Mouse (Mus musculus): ENCODE data around the gene Syce3.
"Not testable (repeated sequence)": the region's sequence is repeated elsewhere in the genome, so short reads cannot be mapped to it uniquely, and the experiment has no call there.

Gene Syce3

DNA sequence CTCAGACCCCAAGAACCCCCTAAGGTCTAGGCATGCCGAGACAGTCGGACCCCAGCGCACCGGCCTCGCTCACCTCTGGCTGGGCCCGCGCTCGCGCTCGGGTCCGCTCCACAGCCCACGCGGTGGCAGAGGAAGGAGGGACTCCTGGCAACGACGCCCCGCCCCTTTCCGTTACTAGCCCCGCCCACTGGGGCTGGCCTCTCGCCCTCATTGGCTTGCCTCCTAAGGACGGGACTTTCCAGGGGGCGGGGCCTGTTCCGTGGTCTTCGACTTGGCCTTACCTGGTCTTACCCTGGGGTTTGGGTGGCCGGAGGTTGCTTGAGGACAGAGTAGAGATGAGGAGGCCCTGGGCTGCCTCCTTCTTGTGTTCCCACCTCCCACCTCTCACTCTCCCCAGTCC is at the start of gene Syce3:
TSS of gene Syce3 (minus strand) at position 386 of the 400 bp plus-strand sequence.
- DNase-seq (ENCODE audit: low spot score), result no peak

DNA sequence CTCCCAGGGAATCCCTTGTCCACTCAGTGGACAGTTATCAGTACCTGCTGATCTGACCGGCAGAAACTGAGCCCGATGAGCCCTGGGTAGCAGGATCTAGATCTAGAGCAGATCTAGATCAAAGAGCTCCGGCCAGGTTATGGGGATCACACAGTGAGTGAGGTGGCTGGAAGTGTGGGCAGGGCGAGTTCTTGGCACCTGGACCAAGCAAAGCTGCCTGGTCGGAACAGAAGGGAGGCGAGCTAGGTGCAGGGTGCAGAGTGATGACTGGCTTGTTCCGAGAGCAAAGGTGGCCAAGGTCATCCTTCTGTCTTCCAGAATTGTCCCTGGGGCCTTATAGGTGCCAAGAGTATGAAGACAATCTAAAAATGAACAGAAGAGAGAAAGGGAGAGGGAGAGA is 49.5 kb upstream of the Syce3 start:
- no peak for DNase-seq (ENCODE audit: low spot score)

DNA sequence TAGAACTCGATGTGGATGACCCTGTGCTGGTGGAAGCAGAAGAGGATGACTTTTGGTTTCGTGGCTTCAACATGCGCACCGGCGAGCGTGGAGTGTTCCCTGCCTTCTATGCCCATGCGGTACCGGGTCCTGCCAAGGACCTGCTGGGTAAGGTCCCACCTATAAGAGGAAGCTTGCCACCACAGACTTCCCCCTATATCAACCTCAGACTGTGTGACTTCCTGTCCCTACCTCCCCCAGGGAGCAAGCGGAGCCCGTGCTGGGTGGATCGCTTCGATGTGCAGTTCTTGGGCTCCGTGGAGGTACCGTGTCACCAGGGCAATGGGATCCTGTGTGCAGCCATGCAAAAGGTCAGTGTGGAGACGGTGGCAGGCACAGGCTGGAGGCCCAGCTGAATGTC is 48.6 kb upstream of the Syce3 start:
- DNase-seq (ENCODE audit: low spot score), result no peak

DNA sequence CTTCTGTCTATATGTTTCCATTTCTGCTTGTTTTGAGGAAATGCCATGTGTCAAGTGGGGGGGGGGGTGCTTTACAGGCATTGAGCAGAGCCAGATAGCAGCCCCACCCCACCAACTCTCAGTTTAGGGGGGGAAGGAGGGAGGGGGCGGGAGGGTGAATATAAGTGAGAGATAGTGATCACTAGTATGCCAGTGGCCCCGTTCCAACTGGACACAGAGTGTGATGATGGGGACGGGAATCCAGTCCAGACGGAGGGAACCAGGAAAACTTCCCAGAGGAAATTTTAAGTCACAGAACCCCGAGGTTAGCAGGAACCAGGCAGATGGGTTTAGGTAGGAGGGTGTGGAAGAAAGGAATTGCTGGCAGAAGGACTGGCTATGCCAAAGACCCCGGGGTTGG is 45.3 kb upstream of the Syce3 start:
- no peak for DNase-seq (ENCODE audit: low spot score)

DNA sequence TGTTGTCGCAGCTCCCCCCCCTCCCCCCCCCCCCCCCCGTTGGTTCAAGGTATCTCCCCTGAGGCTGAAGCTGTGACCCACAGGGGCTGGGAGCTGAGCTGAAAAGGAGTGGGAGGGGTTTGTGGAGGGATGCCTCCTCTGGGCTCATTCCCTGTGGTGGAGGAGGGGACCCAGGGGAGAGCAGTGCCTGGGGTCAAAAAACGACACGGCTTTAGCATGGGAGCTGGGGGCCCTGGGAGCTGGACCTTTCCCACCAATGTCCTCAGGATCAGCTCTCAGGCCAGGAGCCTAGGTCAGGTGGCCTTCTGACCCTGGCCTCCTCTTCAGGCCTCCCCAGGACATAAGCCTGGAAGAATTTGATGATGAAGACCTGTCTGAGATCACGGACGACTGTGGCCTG is 44.6 kb upstream of the Syce3 start:
- no peak for DNase-seq (ENCODE audit: low spot score)

DNA sequence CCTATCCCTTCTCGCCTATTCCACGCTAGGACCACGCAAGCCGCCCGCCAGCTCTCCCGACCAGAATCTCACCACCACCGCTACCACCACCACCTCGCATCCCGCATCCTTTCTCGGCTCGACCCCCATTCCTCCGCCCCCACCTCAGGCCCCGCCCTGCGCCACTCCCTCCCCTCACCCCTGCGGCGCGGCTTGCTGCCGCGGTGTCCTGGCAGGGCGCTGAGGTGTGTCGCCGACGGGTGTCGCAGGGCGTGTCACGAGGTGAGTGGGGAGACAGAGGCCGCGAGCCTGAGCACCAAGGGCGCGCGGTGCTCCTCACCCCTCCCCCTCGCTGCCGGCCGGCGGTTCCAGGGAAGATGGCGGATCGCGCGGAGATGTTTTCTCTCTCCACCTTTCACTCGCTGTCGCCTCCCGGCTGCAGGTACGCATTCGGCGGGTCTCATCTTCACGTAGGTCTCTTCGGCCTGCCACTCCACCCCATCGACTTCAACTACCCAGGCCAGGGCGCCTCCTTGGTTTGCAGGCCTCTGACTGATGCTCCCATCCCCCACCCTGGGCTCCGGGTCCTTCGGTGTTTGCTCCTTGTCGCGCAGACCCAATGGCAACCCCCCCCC is 43.7 kb upstream of the Syce3 start, which contains the start of gene Mapk8ip2:
TSS of gene Mapk8ip2 (plus strand) at position 49 of the 614 bp plus-strand sequence.
- no peak for DNase-seq (ENCODE audit: low spot score)

DNA sequence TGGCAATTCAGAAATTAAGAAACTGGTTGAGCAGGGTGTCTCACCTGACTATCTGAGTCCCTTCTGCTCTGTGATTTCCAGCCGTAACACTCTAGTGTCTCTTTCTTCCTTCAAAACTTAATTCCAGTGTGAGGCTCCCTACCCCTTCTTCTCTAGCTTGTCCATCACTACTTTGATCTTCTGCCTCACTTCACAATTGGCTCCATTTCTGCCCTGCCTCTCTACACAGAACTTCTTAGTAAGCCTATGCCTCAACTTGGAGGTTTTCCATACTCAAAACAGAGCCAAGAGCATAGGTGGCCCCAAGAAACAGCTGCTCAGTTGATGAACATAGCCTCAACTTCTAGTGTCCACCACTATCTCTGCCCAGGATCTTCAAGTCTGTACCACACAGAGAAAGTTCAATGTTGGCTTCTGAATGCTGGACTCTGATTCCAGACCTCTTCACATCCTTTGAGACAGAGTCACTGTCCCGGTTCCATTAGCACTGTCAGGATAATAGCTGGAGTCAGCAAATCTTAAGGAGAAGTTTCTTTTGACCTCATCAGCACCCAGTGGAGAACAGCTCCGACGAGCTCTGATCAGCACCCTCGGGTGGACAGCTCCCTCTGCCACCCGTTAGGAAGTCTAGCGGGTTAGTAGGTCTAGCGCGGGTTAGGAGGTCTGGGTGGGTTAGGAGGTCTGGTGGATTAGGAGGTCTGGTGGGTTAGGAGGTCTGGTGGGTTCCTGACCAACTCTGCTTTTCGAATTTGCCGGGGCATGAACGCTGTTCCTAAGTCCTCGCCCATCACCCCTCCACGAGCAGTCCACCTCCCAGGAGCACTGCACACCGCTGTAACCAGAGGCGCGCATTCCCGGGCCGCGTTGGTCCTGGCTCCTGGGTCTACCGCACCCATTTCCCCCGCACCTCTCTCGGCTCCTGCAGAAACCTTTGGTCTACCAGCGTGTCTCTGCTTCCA is 42.9 kb upstream of the Syce3 start:
- no peak for DNase-seq (ENCODE audit: low spot score)

DNA sequence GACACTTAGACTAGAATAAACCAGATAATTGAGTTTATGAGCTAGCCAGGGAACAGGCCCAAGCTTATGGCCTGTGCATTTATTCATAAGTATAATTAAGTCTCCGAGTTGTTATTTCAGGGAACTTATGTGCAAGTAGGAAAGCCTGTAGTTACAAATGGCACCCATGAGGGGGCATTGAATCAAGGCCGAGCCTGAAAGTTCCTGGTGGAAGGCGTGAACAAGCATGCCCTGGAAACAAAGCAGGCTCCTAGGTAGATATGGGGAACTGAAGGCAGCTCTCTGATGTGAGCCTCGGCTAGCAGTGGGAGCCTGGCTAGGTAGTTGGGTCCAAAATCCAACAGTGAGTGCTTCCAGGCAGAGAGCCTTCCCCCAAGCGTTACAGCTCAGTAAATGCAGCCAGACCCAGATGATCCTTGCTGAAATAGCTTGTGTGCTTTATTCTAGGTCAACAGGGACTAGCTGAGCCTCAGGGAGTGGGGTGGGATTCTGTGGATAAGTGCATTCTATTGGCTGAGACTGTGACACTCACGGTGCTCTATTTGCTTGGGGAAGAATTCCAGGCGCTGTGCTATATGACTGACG is 32.3 kb upstream of the Syce3 start:
- DNase-seq (ENCODE audit: low spot score), result no peak

DNA sequence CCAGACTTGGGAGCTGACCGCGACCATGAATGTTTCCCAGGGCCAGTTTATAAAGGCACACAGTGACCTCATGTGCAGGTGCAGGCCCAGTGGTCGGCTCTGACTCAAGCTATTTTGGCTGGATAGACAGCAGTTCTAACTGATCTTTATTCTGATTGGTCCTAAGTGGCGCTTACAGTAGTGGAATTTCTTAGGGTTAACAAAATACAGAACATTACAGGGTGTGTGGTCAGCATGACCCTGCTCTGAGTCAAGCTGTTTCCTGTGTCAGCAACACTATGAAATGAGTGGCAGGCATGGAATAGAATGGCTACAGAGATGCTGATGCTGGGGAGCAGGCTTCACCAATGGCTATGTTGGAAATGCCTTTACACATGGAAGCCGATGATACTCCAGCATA is 25.6 kb upstream of the Syce3 start:
- no peak for DNase-seq (ENCODE audit: low spot score)

DNA sequence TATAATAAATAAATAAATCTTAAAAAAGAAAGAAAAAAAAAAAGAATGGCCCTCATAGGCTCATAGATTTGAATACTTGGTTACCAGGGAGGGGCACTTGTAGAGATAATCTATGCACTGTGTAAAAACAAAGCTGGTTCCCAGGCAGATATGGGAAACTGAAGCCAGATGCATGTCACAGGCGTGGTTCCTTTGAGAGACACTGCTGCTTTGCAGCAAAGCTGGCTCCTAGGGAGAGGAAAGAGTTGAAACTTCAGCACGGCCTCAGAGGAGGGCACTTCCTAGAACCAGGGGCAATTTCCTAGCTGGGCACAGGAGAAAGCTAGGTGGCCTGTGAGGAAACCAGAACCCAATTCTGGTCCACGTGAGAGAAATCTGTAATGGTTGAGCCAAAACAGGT is 23.8 kb upstream of the Syce3 start:
- no peak for DNase-seq (ENCODE audit: low spot score)

DNA sequence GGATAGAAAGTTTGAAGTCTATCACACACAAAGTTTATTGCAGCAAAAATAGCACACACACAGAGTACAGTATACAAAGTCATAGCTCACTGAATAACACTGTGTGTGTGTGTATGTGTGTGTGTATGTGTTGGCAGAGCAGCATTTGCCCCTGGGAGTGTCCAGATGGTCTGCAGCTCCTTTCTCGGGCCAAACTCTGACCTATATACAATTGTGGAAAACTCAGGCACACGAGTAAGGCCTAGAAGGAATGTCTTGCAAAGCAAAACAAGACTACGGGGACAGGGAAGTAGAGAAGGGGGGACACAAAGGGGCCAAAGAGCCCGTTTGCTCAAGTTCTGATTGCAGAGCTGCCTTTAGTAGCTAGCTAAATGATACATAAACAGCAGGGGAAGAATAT is 22.6 kb upstream of the Syce3 start:
- DNase-seq (ENCODE audit: low spot score), result no peak

DNA sequence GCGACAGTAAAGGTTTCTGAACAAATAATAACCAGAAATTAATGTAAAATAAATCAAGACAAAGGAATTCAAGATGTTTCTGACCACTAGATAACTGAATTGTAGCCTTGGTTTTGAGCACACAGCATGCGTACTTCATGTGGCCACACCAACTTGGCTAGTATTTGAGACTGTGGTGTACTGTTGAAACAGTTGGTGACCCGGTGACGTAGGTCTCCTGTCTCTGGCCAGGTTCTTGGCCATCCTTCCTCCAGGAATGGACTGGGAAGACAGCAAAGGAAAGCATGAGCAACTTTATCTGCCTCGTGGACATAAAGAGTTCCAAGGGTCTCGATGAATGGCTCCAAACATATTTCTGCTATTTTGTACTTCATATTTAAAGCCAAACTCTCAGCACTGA is 21.5 kb upstream of the Syce3 start:
- DNase-seq (ENCODE audit: low spot score), result no peak

DNA sequence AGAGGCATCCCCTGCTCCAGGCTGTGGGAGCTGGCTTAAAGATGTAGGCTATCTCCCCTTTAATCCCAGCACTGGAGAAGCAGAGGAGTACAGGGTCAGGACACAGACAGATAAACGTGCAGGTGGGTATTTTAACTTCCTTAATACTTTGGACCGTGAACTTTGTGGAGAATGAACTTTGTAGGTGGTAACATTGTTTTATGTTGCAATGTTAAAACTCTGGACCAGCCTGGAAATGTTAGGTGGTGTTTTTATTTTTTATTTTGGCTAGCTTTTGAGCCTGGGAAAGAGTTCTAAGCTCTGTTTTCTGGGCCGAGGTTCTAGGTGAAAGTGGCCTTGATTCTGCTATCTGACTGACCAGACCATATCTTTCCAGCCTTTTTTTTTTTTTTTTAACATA is 21.0 kb upstream of the Syce3 start:
- DNase-seq (ENCODE audit: low spot score), result no peak

DNA sequence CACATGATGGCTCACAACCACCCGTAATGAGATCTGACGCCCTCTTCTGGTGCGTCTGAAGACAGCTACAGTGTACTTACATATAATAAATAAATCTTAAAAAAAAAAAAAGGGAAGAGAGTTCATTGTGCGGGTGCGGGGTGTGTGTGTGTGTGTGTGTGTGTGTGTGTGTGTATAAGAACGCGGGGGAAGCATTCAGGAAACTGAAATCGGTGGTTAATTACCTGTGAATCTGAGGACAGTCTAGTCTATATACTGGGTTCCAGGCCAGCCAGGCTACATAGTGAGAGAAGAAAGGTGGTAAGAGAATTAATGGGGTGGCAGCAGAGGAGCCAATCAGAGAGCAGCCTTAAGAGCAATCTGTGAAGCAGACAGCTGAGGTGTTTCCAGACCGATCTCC is 20.5 kb upstream of the Syce3 start:
- DNase-seq (ENCODE audit: low spot score), result not testable (repeated sequence)

DNA sequence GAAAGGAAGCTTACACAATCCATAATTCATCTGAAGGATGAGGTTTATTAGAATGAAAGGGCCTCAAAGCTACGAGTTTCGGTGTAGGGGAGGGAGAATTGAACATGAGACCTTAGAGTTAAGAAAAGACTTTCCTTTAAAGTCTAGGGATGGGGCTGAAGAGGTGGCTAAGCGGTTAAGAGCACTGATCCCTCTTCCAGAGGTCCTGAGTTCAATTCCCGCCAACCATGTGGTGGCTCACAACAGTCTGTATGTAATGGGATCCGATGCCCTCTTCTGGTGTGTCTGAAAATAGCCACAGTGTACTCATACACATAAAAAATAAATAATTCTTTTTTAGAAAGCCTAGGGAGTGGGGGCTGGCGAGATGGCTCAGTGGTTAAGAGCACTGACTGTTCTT is 20.0 kb upstream of the Syce3 start:
- DNase-seq (ENCODE audit: low spot score), result no peak

DNA sequence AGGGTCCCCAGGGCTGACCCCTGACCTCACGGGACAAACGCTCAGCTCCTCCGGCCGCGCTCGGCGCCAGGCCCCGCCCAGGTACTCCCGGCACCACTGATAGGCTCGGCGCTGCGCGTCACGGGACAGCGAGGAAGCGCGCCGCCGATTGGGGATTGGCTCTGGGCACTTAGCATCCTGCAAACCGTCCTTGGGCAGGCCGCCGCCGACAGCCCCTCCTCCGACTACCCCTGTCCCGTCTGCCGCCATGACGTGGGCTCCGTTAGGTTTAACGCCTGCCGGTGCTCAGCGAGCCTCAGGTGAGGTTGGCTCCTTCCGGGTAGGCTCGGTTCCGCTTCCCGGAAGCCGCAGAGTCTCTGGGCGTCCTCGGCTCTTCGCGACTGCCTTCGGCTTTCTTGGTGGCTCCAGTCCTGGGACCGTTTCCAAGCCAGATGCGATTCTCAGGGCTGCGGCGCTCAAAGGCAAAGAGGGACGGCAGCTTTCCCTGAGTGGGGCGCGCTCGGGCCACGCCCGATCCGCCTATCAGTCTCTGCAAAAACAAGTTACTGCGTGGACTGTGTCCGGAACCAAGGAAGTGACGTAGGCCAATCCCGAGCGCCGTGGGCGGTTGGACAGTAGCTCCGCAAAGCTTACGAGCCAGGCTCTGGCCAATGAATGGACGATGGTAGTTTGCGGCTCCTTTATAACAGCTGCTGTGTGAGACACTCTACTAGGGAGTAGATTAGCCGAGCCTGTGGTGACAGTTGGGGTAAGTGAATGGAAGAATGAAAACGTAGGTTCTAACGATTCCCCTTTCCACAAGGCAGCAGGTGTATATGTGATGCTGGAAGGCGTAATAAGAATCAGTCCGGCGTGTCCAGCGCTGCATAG is 19.3 kb upstream of the Syce3 start, which contains the start of the genes C730034F03Rik, Gm44502 and Chkb:
TSS of gene C730034F03Rik (plus strand) at position 238 of the 870 bp plus-strand sequence.
TSS of gene Gm44502 (minus strand) at position 345 of the 870 bp plus-strand sequence.
TSS of gene Chkb (minus strand) at position 557 of the 870 bp plus-strand sequence.
- DNase-seq (ENCODE audit: low spot score), result peak; percentile 90

DNA sequence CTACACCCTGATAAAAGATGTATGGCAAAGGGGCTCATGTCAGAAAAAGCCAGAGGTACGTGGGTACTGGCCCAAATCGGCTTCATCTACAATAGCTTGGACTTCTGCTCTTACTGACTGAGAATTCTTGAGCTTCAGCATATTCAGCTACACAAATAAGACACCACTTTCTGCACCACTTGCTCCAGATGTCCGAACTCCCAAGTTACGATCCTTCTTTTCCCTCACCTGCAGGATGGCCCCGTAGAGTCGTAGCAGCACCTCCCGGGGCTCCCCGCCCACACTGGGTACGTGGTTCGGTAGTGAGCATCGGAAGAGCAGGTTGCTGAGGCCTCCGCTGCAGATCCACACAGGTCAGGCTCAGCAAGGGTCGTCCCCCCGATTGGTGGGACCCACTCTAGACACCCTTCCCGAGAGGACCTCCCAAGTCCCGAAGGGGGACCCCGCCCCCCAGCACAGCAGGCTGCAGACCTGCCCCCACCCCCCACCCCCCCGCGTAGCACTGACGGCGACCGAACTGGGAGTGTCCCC is 18.6 kb upstream of the Syce3 start:
- DNase-seq (ENCODE audit: low spot score), result no peak

DNA sequence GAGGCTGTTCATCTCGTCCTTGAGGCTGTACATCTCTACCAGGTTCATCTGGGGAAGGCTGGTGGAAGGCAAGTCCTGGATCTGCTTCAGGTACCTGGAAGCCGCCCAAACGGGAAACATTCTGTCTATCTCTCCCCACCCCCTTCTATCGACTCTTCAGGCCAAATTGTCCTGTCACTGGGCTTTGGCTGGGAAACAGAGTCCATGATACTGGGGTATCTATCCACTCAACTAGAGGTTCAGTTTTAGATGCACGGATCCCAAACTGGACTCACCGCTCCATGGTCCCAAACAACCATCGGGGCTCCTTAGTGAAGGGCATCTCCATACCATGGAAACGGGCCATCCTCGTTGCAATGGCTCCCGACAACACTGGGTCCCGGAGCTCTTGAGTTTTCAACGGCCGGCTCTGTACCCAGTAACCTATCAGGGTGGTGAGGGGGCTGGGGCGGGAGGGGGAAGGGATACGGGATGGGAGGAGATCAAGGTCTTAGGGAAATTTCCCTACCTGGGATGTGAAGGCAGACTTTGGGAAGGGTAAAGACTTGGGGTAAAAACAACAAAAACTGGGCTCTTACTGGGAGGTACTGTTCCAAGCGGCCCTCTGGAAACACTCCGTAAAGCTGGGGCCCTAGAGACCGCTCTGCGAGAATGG is 18.0 kb upstream of the Syce3 start:
- no peak for DNase-seq (ENCODE audit: low spot score)

DNA sequence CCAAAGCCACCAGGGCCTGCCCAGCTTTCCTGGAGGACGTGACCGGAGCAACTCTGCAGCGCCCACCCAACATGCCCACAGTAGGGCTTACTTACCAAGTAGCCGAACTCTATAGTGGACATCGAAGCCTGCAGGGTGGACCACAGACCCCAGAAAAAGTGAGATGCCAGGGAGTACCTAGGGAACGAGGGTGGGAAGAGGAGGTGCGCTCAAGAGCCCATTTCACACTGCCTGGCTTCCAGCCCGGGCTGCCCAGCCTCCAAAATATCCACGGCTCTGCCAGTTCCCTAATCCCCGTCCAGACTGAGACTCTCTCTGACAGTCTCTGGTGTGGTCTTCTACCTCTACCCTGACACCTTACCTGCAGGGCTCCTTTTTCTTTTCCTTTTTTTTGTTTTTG is 16.4 kb upstream of the Syce3 start:
- DNase-seq (ENCODE audit: low spot score), result no peak

DNA sequence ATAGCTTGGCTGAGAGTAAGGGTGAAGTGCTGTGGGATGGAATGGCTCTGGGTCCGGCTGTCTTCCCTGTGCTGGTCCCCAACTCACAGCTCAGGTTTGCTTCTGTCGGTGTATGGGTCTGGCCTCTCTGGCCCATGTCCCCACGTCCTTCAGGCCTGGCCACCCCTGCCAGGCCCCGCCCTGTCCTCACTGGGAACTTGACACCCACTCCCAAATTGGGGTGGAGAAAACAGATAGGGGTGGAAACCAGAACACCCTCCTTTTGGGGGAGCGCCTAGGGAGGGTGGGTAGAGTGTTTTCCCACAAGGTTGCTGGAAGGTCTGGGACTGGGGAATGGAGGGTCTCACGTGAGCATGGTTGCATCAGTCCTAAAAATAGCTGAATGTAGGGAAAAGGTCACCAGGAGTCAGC is 15.4 kb upstream of the Syce3 start, which contains the start of gene Cpt1b:
TSS of gene Cpt1b (minus strand) at position 153 of the 411 bp plus-strand sequence.
- DNase-seq (ENCODE audit: low spot score), result no peak

DNA sequence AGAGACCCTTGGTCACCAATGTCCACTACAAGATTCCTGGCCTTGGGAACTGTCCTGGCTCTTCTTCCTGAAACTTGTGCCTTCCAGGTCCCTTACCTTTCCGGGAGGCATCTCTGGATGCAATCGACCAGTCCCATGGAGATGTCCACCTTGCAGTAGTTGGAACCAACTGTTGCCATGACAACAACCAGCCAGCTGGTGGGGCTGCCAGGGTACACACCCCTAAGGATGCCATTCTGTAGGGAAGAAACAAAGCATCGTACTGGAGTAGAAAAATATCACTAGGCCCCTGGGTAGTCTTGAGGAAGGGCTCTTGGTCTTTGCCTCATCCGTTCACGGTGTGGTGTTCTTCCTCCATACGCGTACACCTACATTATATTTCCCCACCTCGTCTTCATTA is 14.3 kb upstream of the Syce3 start:
- DNase-seq (ENCODE audit: low spot score), result no peak

Measured in layer of hippocampus, adult 9-10 months (tissue).